Mouse (Mus musculus): ENCODE measurements around the gene Cracr2a.
"Not testable (repeated sequence)": the region's sequence is repeated elsewhere in the genome, so short reads cannot be mapped to it uniquely, and the experiment has no call there.

The Cracr2a gene

DNA sequence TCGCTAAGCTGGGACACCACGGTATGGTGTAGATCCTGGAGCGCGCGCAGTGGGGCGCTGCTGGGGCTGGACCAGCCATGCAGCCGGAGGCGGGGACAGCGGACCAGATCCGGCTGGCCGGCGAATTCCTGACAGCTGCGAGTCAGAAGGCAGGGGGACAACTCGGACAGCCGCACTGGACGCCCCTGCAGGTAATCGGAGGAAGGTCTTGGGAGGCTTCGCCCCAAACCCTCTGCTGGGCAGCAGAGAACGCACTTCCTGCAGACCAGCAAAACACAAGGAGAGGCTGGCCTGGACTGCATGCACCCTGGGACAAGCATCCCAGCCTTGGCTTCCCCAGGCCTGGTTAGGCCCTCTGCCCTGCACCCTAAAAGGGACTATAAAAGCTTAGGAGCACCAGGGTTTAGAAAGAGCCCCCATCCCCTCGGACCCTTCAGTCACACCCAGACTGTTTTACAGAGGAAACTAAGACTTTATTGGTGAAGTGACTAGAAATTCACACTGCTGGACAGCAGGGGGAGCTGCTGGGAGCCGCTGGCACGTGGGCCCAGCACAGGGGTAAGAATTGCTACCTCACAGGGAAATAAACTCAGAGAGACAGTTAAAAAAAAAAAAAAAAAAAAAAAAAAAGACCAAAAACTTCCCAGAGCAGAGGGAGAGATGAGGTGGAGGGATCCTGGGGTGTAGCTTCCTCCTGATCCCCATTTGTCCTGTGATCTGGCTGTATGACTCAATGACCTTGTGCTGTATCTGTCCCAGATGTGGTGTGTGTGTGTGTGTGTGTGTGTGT, at the start of gene Cracr2a:
Gene Cracr2a, plus strand, starts transcription at position 108 of the 790 bp plus-strand sequence.
- in situ Hi-C loops (cut with MboI; ENCODE audit: low sequenced_read_pairs) = no loop called here

DNA sequence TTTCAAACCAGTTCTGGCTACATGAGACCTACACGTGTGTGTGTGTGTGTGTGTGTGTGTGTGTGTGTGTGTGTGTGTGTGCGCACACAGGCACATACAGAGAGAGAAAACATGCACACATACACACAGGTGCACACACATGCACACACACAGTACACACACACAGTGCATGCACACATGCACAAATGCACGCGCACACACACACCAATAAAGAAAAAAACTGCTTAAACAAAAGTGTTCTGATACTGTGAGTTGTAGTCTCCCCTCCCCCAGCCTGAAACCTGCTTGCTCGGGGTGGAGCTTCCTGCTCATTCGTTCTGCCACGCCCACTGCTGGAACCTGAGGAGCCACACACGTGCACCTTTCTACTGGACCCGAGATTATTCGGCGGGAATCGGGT, 47.4 kb upstream of the Cracr2a start:
- in situ Hi-C loops (cut with MboI; ENCODE audit: low sequenced_read_pairs) = not testable (repeated sequence)

DNA sequence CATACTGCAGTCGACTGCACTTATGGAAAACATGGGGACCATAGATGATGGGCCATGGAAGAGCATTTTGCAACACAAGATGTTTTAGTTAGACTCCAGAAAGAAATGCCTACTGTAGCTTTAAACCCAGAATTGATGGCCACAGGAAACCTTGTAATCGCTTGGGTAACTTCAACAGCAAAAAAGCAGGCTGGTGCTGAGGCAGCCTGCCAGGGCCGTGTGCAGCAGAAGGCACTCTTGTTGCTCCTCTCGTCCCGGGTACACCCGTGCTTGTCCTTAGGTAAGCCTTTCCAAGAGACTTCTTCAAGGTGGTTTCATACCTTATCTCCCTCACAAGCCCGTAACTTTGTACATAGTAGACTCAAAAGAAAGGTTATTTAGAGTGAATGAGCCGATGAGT, 40.0 kb upstream of the Cracr2a start:
- in situ Hi-C loops (cut with MboI; ENCODE audit: low sequenced_read_pairs) = no loop called here

DNA sequence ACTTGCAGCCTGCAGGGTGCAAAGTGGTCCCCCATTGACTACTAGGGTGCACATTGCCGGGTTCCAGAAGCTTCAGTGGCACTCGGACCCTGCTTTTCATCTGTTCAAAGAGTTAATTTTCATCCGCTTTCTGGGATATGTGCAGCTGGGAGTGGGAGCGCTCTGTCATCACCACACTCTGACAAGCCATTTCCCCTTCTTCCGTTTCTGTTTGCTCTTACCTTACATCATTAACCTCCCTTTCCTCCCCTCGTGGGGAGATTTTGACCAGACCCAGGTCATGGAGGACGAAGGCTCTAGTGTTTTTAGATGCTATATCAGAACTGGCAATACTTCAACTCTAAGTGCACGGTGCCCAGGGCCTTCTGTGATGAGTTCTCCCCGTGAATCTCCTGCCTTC, 38.8 kb upstream of the Cracr2a start:
- in situ Hi-C loops (cut with MboI; ENCODE audit: low sequenced_read_pairs) = no loop called here

DNA sequence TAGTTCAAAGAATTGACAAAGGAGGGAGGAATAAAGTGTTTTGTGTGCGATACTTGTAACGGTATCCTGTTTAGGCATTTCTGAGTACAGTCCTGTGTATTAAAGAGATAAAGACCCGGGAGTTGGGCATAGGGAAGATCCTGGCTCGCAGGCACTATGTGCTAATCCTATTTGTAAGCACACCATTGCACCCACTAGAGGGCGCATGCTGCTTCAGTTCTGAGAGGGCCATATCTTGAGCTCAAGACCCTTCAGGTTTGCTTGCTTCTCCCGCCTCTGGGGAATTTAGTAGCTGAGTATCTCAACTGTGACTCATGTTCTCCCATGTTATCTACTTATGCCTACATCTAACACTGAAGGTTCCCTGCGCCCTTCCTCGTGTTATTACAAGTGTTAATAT, 36.7 kb upstream of the Cracr2a start:
- in situ Hi-C loops (cut with MboI; ENCODE audit: low sequenced_read_pairs) = no loop called here

DNA sequence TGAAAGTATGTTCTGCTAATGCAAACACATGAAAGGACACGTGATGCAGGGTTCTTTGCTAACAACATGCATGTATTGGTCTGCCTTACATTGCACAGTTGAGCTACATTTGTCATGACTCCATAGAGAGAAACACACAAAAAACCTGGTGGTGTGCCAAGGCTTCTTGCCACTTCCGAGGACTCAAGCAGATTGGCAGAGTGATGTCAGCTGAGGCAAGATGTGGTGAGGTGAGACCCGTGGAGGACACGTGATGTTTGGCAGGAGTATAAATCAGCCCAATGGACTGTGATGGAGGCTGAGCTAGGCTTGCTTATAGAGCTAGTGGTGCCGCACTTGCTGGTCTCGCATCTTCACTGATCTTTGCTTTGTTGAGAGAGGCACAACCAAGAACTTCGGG, 32.5 kb upstream of the Cracr2a start:
- in situ Hi-C loops (cut with MboI; ENCODE audit: low sequenced_read_pairs) = no loop called here

DNA sequence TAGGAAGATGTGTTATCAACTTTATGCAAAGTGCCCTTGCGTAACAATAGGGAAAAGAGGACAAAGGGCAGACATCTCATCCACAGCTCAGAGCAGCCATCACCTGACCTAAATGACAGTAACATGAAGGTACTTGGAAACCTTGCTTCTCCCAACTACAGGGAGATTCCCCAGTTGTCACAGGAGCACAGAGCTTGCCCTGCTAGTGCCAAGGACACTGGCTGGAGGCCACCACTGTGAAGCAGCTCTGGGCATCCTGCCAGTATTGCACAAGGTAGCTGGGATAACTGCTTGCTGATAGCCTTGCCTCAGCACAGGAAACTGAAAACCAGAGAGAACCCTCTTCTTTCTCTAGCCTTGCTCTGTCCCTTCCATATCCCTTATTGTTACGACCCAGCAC, 31.7 kb upstream of the Cracr2a start:
- in situ Hi-C loops (cut with MboI; ENCODE audit: low sequenced_read_pairs) = no loop called here

DNA sequence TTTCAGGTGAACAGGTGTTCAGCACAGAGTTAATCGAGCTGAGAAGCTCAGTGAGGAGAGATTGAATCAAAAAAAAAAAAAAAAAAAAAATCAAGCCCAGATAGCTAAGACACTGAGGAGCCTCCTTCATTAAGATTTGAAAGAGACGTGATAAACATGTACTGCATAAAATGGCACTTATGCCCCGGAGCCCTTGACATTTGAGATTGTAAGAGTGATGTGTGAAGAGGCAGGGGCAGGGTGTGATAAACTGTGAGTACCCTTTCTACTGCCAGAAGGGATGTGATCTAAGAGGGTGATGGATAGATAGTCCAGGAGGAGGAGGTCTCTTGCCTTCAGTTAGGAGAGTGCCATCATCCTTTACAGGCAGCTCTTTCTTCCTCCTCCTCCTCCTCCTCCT, 30.9 kb upstream of the Cracr2a start:
- in situ Hi-C loops (cut with MboI; ENCODE audit: low sequenced_read_pairs) = no loop called here

DNA sequence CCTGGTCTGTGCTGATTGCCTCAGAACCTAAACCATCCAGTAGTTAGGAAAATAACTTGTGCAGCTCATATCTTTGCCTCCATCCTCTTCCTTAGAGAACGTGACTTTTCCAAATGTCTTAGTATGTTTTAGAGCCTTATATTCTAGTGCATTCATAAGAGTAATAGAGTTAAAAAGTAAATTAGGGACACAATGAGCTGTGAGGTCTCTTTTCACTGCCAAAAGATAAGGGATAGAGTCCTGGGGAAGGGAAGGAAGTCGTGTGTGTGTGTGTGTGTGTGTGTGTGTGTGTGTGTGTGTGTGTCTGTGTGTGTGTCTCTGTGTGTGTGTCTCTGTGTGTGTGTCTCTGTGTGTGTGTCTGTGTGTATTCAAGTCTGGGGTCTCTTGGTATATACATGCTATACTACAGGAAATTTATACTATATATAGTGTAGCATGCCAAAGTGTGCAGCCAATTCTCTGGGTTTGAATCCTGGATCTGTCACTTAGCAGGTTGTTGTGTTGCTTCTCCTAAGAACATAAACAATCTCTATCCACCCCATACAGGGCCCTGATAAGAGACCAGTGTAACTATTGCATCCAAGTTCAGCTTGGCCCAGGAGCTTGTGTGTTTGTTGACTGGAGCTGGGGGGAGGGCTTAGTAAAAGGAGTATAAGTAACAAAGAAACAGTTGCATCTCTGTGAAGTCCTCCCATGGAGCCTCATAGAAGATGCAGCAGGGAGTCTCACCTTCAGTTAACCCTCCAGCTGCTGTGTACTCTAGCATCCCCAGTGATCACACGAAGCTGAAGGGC, 29.5 kb upstream of the Cracr2a start:
- in situ Hi-C loops (cut with MboI; ENCODE audit: low sequenced_read_pairs) = no loop called here

DNA sequence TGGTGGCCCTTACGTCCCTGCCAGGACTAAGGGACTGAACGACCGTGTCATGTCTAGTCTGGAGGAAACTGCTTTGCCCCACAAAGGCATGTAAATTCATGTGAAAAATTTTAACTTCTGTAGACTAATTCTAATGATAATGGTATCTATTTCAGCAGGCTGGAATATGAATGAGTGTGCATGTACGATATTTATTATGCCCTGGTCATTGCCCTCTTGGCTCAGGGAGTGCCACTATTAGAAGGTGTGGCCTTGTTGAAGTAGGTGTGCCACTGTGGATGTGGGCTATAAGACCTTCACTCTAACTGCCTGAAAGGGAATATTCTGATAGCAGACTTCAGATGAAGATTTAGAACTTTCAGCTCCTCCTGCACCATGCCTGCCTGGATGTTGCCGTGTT, 28.8 kb upstream of the Cracr2a start:
- in situ Hi-C loops (cut with MboI; ENCODE audit: low sequenced_read_pairs) = no loop called here

DNA sequence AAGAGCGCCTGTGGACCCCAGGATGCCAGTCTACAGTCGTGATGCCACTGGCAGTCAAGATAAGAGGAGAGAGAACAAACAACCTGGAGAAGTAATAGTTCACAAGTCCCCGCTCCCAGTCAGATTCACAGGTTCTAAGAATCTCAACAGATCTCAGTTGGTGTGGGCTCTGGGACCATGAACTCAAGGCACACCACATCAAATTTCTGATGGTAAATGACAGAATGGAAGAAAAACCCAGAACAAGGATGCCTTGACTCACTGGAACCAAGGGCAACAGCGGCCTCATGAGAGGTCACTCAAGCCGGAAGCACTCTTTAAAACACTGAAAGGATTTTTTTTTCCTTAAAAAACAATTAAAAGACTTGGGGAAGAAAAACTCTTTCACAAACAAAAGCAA, 27.4 kb upstream of the Cracr2a start:
- in situ Hi-C loops (cut with MboI; ENCODE audit: low sequenced_read_pairs) = no loop called here

DNA sequence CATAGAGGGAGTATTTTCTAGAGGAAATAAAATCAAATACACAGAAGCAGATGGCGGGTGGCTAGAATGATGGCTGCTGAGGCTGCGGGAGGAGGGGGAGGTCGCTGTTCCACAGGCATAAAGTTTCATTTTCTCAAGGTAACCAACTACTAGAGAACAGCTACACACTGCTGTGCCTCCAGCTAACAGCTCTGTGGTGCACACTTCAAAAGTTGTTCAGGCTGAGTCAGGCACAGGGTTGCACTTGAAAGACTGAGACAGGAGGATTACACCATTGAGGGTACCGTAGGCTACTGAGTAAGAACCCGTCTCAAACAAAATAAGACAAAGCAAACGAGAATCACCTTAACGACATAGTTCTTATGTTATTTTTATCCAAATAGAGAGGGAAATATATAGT, 24.1 kb upstream of the Cracr2a start:
- in situ Hi-C loops (cut with MboI; ENCODE audit: low sequenced_read_pairs) = no loop called here

DNA sequence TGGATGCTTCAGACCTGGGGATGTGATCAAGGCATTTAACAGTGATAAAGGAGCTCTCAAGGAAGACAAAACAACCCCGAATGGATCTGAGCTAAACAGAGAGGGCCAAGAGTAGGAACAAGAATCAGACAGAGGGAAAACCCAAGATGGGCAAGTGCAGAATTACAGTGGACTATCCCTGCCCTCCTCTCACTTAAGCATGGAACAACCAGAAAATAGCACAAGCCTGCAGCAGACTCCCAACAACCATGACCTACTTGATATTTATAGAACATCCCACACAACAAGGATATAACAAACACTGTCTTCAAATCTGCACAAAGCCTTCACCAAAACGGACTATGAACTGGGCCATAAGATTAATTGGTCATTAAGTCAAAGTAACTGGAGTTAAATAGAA, 23.0 kb upstream of the Cracr2a start:
- in situ Hi-C loops (cut with MboI; ENCODE audit: low sequenced_read_pairs) = no loop called here

DNA sequence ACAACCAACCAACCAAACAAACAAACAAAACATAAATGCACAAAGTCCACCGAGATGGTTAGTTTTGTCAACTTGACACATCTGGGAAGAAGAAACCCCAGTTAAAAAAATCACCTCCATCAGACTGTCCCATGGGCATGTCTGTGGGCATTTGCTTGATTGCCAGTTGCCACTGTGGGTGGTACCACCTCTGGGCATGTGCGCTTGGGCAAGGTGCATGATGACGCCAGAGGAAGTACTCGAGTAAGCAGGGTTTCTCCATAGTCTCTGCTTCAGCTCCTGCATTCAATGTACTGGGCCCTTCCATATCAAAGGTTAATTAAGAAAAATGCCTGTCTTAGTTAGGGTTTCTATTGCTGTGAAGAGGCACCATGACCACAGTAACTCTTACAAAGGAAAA, 21.9 kb upstream of the Cracr2a start:
- in situ Hi-C loops (cut with MboI; ENCODE audit: low sequenced_read_pairs) = no loop called here

DNA sequence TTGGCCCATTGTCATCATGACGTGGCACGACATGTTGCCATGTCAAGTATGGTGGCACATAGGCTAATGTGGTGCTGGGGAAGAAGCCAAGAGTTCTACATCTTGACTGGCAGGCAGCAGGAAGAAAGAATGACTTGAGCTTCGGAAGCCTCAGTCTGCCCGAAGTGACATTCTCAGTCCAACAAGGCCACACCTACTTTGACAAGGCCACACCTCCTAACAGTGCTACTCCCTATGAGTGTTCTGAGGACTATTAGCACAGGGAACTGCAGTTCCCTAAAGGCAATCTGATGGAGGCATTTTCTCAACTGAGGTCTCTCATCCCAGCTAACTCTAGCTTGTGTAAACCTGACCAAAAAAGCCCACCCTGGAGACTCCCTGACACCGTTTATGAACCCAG, 21.5 kb upstream of the Cracr2a start:
- in situ Hi-C loops (cut with MboI; ENCODE audit: low sequenced_read_pairs) = no loop called here

DNA sequence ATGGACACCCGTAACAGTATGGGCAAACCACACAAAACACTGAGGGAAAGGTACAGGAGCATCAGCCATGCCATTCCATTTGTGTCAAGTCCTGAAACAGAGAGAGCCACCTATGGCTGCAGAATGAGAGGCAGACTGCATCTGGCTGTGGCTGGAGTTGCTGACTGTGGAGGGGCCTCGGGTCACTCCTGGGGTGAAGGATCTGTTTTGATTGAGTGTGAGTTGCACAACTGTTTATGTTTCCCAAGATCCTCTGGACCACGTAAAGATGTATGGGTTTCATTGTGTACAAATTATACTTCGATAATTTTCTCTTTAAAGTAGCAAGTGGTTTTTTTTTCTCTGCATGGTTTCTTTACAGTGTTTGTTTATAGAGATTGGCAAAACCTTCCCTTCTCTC, 20.6 kb upstream of the Cracr2a start:
- in situ Hi-C loops (cut with MboI; ENCODE audit: low sequenced_read_pairs) = no loop called here

DNA sequence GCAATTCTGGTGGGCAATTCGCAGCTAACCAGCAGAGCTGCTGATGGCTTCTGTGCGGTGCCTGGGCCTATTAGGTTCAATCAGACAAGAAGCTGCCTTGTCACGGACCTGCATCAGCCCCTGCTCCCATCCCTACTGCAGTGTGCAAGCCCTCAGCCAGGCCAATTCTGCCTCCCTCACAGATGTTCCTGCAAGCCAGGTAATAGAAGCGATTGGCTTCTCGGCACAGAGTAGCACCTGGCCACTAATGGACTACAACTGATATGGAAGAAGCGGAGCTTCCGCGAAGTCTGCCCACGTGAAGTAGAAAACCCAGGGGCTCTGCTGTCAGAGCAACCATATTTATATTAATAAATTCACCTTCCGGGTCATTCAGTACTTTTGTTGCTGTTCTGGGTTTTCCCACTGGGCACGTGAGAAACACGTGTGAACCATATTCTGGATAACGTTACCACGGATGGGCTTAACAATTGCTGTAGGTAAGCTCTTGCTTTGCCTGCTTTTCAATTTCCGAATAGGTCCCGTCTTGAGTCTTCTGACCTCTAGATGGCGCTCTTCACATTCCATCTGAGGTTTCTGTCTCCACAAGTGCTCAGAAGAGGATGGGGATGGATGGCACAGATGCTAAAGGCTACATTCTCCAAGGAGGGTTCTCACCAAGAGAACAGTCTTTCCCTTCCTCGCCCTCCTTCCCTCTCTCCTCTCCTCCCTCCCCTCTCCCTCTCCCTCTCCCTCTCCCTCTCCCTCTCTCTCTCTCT, 19.3 kb upstream of the Cracr2a start:
- in situ Hi-C loops (cut with MboI; ENCODE audit: low sequenced_read_pairs) = no loop called here

DNA sequence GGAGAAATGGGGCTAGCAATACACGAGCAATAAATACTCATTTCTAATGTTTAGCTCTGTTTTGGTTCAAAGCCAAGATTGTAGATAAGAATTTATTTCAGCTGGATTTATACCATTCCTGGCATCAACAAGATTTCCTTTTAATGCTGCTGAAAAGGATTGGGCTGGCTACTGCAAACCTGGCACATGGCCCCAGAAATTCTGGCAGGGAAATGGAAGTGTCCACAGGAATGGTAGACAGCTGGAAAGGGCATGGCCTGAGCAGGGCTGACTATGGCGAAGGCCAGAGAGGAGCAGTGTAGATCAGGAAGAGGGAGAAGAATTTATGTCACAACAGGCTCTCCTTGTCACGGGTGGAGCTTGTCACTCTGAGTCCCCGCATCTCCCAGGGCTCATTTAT, 14.5 kb upstream of the Cracr2a start:
- in situ Hi-C loops (cut with MboI; ENCODE audit: low sequenced_read_pairs) = no loop called here

DNA sequence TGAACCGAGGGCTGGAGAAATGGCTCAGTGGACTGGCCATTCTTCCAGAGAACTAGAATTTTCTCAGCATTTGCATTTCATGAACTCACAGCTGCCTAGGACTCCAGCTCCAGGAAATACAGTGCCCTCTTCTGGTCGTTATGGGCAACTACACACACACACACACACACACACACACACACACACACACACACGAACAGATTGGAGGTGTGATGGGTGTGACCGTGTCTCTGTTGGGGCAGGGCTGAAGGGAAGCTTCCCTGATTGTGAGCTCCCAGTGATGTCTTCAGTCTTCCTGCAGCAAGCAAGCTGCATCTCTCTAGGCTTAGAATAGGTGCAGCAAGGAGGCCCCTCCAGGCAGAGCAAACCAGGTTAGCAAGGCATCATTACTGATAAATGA, 8.2 kb upstream of the Cracr2a start:
- in situ Hi-C loops (cut with MboI; ENCODE audit: low sequenced_read_pairs) = no loop called here

DNA sequence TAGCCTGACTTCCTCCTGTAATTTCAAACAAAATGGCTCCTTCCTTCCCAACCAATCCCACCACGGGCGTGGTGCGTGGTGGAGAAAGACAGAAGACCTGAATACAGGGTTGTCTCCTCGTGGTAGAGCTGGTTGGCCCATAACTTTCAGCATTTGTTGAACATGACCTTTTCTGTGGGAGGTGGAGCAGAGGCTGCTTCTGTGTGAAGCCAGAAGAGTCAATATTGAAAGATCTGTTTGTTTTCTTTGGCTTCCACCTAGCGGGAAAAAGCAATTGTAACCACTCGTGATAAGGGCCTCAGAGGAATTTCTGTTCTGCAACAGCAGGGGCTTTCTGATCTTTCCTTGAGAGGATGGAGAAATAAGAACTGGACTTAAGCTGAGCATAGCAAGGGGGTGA, 5.6 kb upstream of the Cracr2a start:
- in situ Hi-C loops (cut with MboI; ENCODE audit: low sequenced_read_pairs) = no loop called here

DNA sequence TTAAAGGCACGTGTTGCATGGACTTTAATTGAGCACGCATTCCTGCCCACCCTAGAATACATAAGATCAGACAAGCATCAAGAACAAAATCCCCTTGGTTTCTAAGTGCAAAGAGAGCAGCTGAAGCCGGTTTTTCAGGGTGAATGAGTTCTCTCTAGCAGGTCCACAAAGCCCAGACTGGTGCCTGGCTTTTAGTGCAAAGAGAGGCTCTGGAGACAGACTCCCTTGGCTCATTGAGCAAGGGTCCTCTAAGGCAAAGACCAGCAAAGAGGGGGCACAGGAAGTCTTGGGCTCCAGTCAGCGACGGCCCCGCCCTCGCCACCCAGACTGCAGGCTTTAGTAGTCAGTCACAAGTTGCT, 287 bp upstream of the Cracr2a start:
- in situ Hi-C loops (cut with MboI; ENCODE audit: low sequenced_read_pairs) = no loop called here

DNA sequence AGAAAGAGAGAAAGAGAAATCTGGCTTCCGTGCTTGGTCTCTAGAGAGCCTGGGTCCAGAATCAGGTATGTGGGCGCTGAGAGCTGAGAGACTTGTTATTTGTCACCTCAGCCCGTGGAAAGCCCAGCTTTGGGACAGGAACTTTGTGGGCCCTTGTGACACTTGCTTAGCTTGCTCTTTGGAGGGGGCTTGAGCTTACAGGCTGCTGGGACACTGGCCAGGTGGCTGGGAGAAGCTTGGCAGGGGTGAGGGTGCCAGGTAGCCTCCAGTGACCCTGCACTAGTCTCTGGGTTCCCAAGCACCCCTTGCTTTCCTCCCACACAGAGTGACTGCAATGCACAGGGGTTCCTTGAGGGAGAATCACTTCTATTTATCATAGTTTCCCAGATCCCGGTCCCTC, 2.4 kb downstream of the Cracr2a start:
- in situ Hi-C loops (cut with MboI; ENCODE audit: low sequenced_read_pairs) = no loop called here
